Mouse (Mus musculus): ENCODE measurements around the gene Ctsm. TPM values are rescaled to one million over a fixed set of nuclear protein-coding genes. Genes with fewer than 3 reads are reported as not detected.

Gene Ctsm
- not detected for polyA plus RNA-seq (2017; shearing (Covaris generic))

GRCm38 (mm10) chr13:61541631-61542030, at the start of gene Ctsm:
Gene Ctsm (minus strand): TSS chr13:61541839.

GRCm38 (mm10) chr13:61570027-61570426, 28.4 kb upstream of the Ctsm start, which contains the start of gene Cts3:
Gene Cts3 (minus strand): TSS chr13:61570127.

GRCm38 (mm10) chr13:61568074-61568473, 26.4 kb upstream of the Ctsm start, which contains the start of gene Gm49352:
Gene Gm49352 (minus strand): TSS chr13:61568174.

Other genes starting within 250 kb of the Ctsm start
- gene Cts7, start 183.6 kb downstream of the Ctsm start, polyA plus RNA-seq (2017; shearing (Covaris generic)) = not detected
- gene Gm49352, start 26.3 kb upstream of the Ctsm start, polyA plus RNA-seq (2017; shearing (Covaris generic)) = not detected
- not detected for gene Cts3, start 28.3 kb upstream of the Ctsm start, polyA plus RNA-seq (2017; shearing (Covaris generic))